Mouse (Mus musculus): ENCODE results near the gene Zfp169.
"Not testable (repeated sequence)": the region's sequence is repeated elsewhere in the genome, so short reads cannot be mapped to it uniquely, and the experiment has no call there.

GRCm38 (mm10) chr13:48519122-48519521, 5.9 kb upstream of the Zfp169 start:
- TF ChIP-seq CTCF (IDR thresholded peaks at IDR 0.05; ENCODE audit: extremely low read depth, insufficient read length, insufficient replicate concordance, low read depth, low read length); POLR2A (IDR thresholded peaks at IDR 0.05; ENCODE audit: low read depth, low read length): not testable (repeated sequence)
